Mouse (Mus musculus) MEL (cell line): Measurements from ENCODE around the gene Tspan2. TPM values are rescaled to one million over a fixed set of nuclear protein-coding genes. Genes with fewer than 3 reads are reported as not detected.

ENCODE experiments used
- DNase-seq: peaks from one replicate; pipeline ENCODE4 v3.0.0; 2011; ENCODE audit warnings: low read depth, low spot score
- H3K27ac ChIP-seq: 2 replicates; pipeline ENCODE4 v1.5.1; 2012; ENCODE audit warnings: low read depth, mild to moderate bottlenecking, control low read depth, low read length, moderate library complexity; ENCODE audit not compliant: control insufficient read depth
- H3K27me3 ChIP-seq, 2 experiments: fragments of 150-350 bp in 1 of 2; sonication (generic) in 1 of 2; 2 replicates each; pipeline ENCODE4 v1.6.1; 2012; ENCODE audit warnings: low read length in 2 of 2, mild to moderate bottlenecking in 2 of 2, improper control_type of control experiment in 1 of 2, moderate library complexity in 1 of 2; ENCODE audit not compliant: insufficient read depth in 2 of 2, control insufficient read depth in 1 of 2
- H3K36me3 ChIP-seq, 2 experiments: 2 replicates each; pipeline ENCODE4 v1.6.1; 2012 to 2014; ENCODE audit warnings: low read length in 2 of 2, improper control_type of control experiment in 1 of 2, inconsistent platforms in 1 of 2, mild to moderate bottlenecking in 1 of 2; ENCODE audit not compliant: insufficient read depth in 2 of 2, control insufficient read depth in 1 of 2
- H3K4me1 ChIP-seq, 2 experiments: fragments of 150-350 bp in 1 of 2; sonication (generic) in 1 of 2; 2 replicates each; pipeline ENCODE4 v1.6.1; 2012; ENCODE audit warnings: low read length in 2 of 2, improper control_type of control experiment in 1 of 2, mild to moderate bottlenecking in 1 of 2; ENCODE audit not compliant: insufficient read depth in 2 of 2, control insufficient read depth in 1 of 2
- H3K4me3 ChIP-seq, 2 experiments: fragments of 150-350 bp in 1 of 2; sonication (generic) in 1 of 2; 2 replicates each; pipeline ENCODE4 v1.5.1; 2012; ENCODE audit warnings: low read depth in 2 of 2, low read length in 2 of 2, mild to moderate bottlenecking in 2 of 2, moderate library complexity in 2 of 2, control low read depth in 1 of 2, improper control_type of control experiment in 1 of 2; ENCODE audit not compliant: control insufficient read depth in 1 of 2, insufficient read depth in 1 of 2
- H3K79me2 ChIP-seq: 2 replicates; pipeline ENCODE4 v1.6.1; 2012; ENCODE audit warnings: mild to moderate bottlenecking, low read length, moderate library complexity; ENCODE audit not compliant: control insufficient read depth, poor library complexity, insufficient read depth
- H3K9ac ChIP-seq: 2 replicates; pipeline ENCODE4 v1.6.1; 2012; ENCODE audit warnings: low read depth, mild to moderate bottlenecking, control low read depth, low read length, moderate library complexity; ENCODE audit not compliant: control insufficient read depth, poor library complexity, severe bottlenecking
- H3K9me3 ChIP-seq: fragments of 150-350 bp; sonication (generic); replicated peaks from 2 replicates; pipeline ENCODE4 v1.6.1; 2012; ENCODE audit warnings: mild to moderate bottlenecking, low read length, improper control_type of control experiment, moderate library complexity; ENCODE audit not compliant: insufficient read depth
- BHLHE40 ChIP-seq: IDR thresholded peaks from 2 replicates; pipeline ENCODE4 v1.6.1; 2012; ENCODE audit warnings: low read depth, mild to moderate bottlenecking, inconsistent platforms, low read length, improper control_type of control experiment, borderline replicate concordance
- CHD1 ChIP-seq: IDR thresholded peaks from 2 replicates; pipeline ENCODE4 v1.6.1; 2012; ENCODE audit warnings: low read depth, mild to moderate bottlenecking, inconsistent platforms, low read length, improper control_type of control experiment
- CHD2 ChIP-seq: IDR thresholded peaks from 2 replicates; pipeline ENCODE4 v1.6.1; 2011; ENCODE audit warnings: low read length, improper control_type of control experiment
- CTCF ChIP-seq, 3 experiments: IDR thresholded peaks in 2 of 3; conservative IDR thresholded peaks in 1 of 3; 2 replicates each; pipeline ENCODE4 v1.5.1; 2011 to 2012; ENCODE audit warnings: low read length in 3 of 3, low read depth in 2 of 3, mild to moderate bottlenecking in 2 of 3, improper control_type of control experiment in 1 of 3, inconsistent platforms in 1 of 3, mixed read lengths in 1 of 3, moderate library complexity in 1 of 3; ENCODE audit not compliant: control insufficient read depth in 1 of 3, insufficient read depth in 1 of 3, poor library complexity in 1 of 3, severe bottlenecking in 1 of 3
- ELF1 ChIP-seq: IDR thresholded peaks from 2 replicates; pipeline ENCODE4 v1.6.1; 2014; ENCODE audit warnings: low read depth, mild to moderate bottlenecking, inconsistent platforms, low read length, improper control_type of control experiment, moderate library complexity
- ETS1 ChIP-seq: IDR thresholded peaks from 2 replicates; pipeline ENCODE4 v1.6.1; 2012; ENCODE audit warnings: low read depth, mild to moderate bottlenecking, inconsistent platforms, low read length, improper control_type of control experiment, moderate library complexity
- HCFC1 ChIP-seq: IDR thresholded peaks from 2 replicates; pipeline ENCODE4 v1.6.1; 2012; ENCODE audit warnings: low read depth, mild to moderate bottlenecking, inconsistent platforms, low read length, improper control_type of control experiment, moderate library complexity
- MAX ChIP-seq: IDR thresholded peaks from 2 replicates; pipeline ENCODE4 v1.6.1; 2011; ENCODE audit warnings: low read length, improper control_type of control experiment
- MAZ ChIP-seq: IDR thresholded peaks from 2 replicates; pipeline ENCODE4 v1.6.1; 2012; ENCODE audit warnings: low read depth, mild to moderate bottlenecking, inconsistent platforms, low read length, improper control_type of control experiment
- MYC ChIP-seq: IDR thresholded peaks from 2 replicates; pipeline ENCODE4 v1.6.1; 2011; ENCODE audit warnings: low read depth, mild to moderate bottlenecking, low read length, improper control_type of control experiment, moderate library complexity
- NELFE ChIP-seq: IDR thresholded peaks from 2 replicates; pipeline ENCODE4 v1.6.1; 2011; ENCODE audit warnings: low read depth, low read length, improper control_type of control experiment
- POLR2A ChIP-seq, 2 experiments: IDR thresholded peaks; 2 replicates each; pipeline ENCODE4 v1.6.1; 2011 to 2012; ENCODE audit warnings: low read length in 2 of 2, mild to moderate bottlenecking in 2 of 2, control low read depth in 1 of 2, improper control_type of control experiment in 1 of 2, low read depth in 1 of 2, moderate library complexity in 1 of 2; ENCODE audit not compliant: control insufficient read depth in 1 of 2, insufficient read depth in 1 of 2, poor library complexity in 1 of 2
- POLR2AphosphoS5 ChIP-seq: IDR thresholded peaks from 2 replicates; pipeline ENCODE4 v1.6.1; 2012; ENCODE audit warnings: low read depth, borderline replicate concordance, mild to moderate bottlenecking, inconsistent platforms, low read length, moderate library complexity, mixed read lengths
- RAD21 ChIP-seq: IDR thresholded peaks from 2 replicates; pipeline ENCODE4 v1.6.1; 2011; ENCODE audit warnings: mild to moderate bottlenecking, low read depth, low read length, improper control_type of control experiment
- RCOR1 ChIP-seq: IDR thresholded peaks from 2 replicates; pipeline ENCODE4 v1.6.1; 2012; ENCODE audit warnings: low read depth, mild to moderate bottlenecking, inconsistent platforms, low read length, improper control_type of control experiment
- SMC3 ChIP-seq: IDR thresholded peaks from 2 replicates; pipeline ENCODE4 v1.6.1; 2011; ENCODE audit warnings: low read depth, low read length, improper control_type of control experiment
- TBP ChIP-seq: IDR thresholded peaks from 2 replicates; pipeline ENCODE4 v1.8.0; 2011; ENCODE audit warnings: low read depth, low read length, improper control_type of control experiment
- ZKSCAN1 ChIP-seq: IDR thresholded peaks from 2 replicates; pipeline ENCODE4 v1.6.1; 2012; ENCODE audit warnings: low read depth, mild to moderate bottlenecking, inconsistent platforms, low read length, improper control_type of control experiment, moderate library complexity
- ZMIZ1 ChIP-seq: IDR thresholded peaks from 2 replicates; pipeline ENCODE4 v1.6.1; 2012; ENCODE audit warnings: low read depth, mild to moderate bottlenecking, inconsistent platforms, low read length, improper control_type of control experiment, moderate library complexity
- polyA plus RNA-seq, 2 experiments: library from polyadenylated mRNA; stranded (reverse) in 1 of 2; unstranded in 1 of 2; fragments of >175 nt in 1 of 2; fragments of >200 nt in 1 of 2; gene quantifications; 2 replicates each; pipeline versions ENCODE4 v1.2.1 to v1.2.4; 2012; ENCODE audit warnings: low replicate concordance in 2 of 2, low read depth in 1 of 2; ENCODE audit not compliant: insufficient read length in 2 of 2, insufficient read depth in 1 of 2, missing spikeins in 1 of 2
- total RNA-seq: library from RNA; depleted of rRNA; stranded (reverse); fragments of 300-350 nt; gene quantifications from 2 replicates; pipeline ENCODE4 v1.2.3, GENCODE M21; 2012

The Tspan2 gene
- total and polyA plus RNA-seq, 3 experiments = not detected

DNA sequence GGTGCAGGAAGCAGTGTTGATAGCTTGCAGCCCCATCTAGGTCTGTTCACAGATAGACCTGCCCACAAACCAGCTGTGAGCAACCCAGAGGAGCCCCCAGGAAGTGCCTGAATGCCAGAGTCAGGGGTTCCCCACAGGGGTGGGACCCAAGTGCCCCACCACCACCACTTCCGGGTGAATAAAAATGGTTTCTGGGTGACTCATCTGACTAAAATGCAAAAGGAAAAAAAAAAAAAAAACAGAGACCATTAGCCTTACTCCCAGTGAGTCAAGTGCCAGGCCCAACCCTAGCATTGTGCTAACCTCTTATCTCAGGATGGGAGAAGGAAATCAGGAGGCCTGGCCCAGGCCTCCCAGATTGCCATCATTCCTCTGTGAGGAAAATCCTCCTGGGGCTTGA is 21.5 kb downstream of the Tspan2 start:
- Histone ChIP-seq H3K4me3 (no peak overlapping the region), H3K9me3 (no peaks in the 10 kb centered on the region), H3K27ac (no peak overlapping the region), H3K36me3 (no peaks in the 10 kb centered on the region), H3K27me3 (no peaks in the 10 kb centered on the region), H3K79me2 (no peaks in the 10 kb centered on the region), H3K4me1 (no peaks in the 10 kb centered on the region), H3K9ac (no peak overlapping the region)
- TF ChIP-seq CHD1 = no peak
- no peak for TF ChIP-seq RCOR1
- TF ChIP-seq RAD21 = no peak
- no peak for TF ChIP-seq BHLHE40
- no peak for TF ChIP-seq MYC
- TF ChIP-seq CHD2 = no peak
- TF ChIP-seq MAX = no peak
- TF ChIP-seq CTCF (IDR thresholded peaks at IDR 0.05 in 2 of 3, conservative IDR thresholded peaks at IDR 0.05 in 1 of 3; ENCODE audit: control insufficient read depth in 1 of 3, insufficient read depth in 1 of 3, low read depth in 2 of 3, low read length in 3 of 3, poor library complexity in 1 of 3, severe bottlenecking in 1 of 3) = no peak
- no peak for TF ChIP-seq SMC3
- TF ChIP-seq POLR2A (IDR thresholded peaks at IDR 0.05; ENCODE audit: control insufficient read depth in 1 of 2, insufficient read depth in 1 of 2, low read depth in 1 of 2, low read length in 2 of 2, poor library complexity in 1 of 2) = no peak
- TF ChIP-seq ZMIZ1 = no peak
- no peak for TF ChIP-seq ETS1
- TF ChIP-seq MAZ = no peak
- TF ChIP-seq NELFE = no peak
- TF ChIP-seq POLR2AphosphoS5 = no peak
- no peak for TF ChIP-seq ELF1
- TF ChIP-seq TBP = no peak
- no peak for TF ChIP-seq HCFC1
- no peak for DNase-seq

DNA sequence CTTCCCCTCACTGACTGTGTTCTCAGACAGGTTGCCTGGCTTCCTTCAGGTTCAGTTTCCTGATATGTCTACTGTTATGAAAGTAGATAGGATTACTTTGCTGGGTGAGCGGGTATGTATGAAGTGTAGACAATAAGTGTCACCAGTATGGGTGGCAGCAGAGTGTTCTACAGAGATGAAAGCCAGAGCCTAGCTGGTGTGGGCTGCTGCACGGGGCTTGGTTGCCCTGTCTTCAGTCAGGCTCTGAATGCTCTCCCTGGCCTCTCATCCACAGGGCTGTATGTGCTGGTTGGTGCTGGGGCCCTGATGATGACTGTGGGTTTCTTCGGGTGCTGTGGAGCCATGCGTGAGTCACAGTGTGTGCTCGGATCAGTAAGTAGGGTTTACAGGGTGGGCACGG is 22.7 kb downstream of the Tspan2 start:
- Histone ChIP-seq H3K4me1 (no peaks in the 10 kb centered on the region), H3K9me3 (no peaks in the 10 kb centered on the region), H3K27ac (no peak overlapping the region), H3K9ac (no peak overlapping the region), H3K36me3 (no peaks in the 10 kb centered on the region), H3K4me3 (no peak overlapping the region), H3K27me3 (no peaks in the 10 kb centered on the region), H3K79me2 (no peaks in the 10 kb centered on the region)
- TF ChIP-seq MAZ (no peak), ZKSCAN1 (no peak)
- DNase-seq = no peak
